Mouse (Mus musculus) midbrain, embryonic 12.5 days (tissue): Measurements from ENCODE around the gene Cds1. TPM values are rescaled to one million over a fixed set of nuclear protein-coding genes. Genes with fewer than 3 reads are reported as not detected.

Experiments used
- ATAC-seq: fragments of 200-750 bp; cut with Nextera tagmentation; 2 replicates; pipeline ENCODE4 v1.8.0; 2017; ENCODE audit warnings: low read depth, moderate TSS enrichment, moderate library complexity; ENCODE audit not compliant: low FRiP score
- H3K27ac ChIP-seq: fragments of 300-500 bp; sonication (generic); replicated peaks from 2 replicates; pipeline ENCODE4 v1.5.1; 2016; ENCODE audit warnings: mild to moderate bottlenecking
- H3K27me3 ChIP-seq: fragments of 300-500 bp; sonication (generic); 2 replicates; pipeline ENCODE4 v1.6.1; 2016; ENCODE audit warnings: mild to moderate bottlenecking
- H3K36me3 ChIP-seq: fragments of 300-500 bp; sonication (generic); 2 replicates; pipeline ENCODE4 v1.6.1; 2016
- H3K4me1 ChIP-seq: fragments of 300-500 bp; sonication (generic); 2 replicates; pipeline ENCODE4 v1.6.1; 2016
- H3K4me2 ChIP-seq: fragments of 300-500 bp; sonication (generic); replicated peaks from 2 replicates; pipeline ENCODE4 v1.6.1; 2016; ENCODE audit warnings: mild to moderate bottlenecking, moderate library complexity
- H3K4me3 ChIP-seq: fragments of 300-500 bp; sonication (generic); 2 replicates; pipeline ENCODE4 v1.5.1; 2016; ENCODE audit warnings: mild to moderate bottlenecking
- H3K9ac ChIP-seq: fragments of 300-500 bp; sonication (generic); replicated peaks from 2 replicates; pipeline ENCODE4 v1.6.1; 2016; ENCODE audit warnings: mild to moderate bottlenecking, moderate library complexity
- H3K9me3 ChIP-seq: fragments of 300-500 bp; sonication (generic); 2 replicates; pipeline ENCODE4 v1.6.1; 2016; ENCODE audit warnings: mild to moderate bottlenecking
- WGBS: fragments of 180-500 bp; shearing (Covaris S2); methylation state at CpG from one replicate; pipeline ENCODE4 v1.1.7; 2016; 5-methylcytosine and 5-hydroxymethylcytosine counted together
- polyA plus RNA-seq: library from polyadenylated mRNA; unstranded; fragments of >200 nt; fragmentation: Nextera tagmentation; extraction: Ambion mirVana; gene quantifications from 2 replicates; pipeline ENCODE4 v1.2.1, GENCODE M21; 2016

Gene Cds1
- polyA plus RNA-seq, 1 experiment from 2014 or later: 1.4 TPM

GRCm38 (mm10) chr5:101861786-101862571 is 97.0 kb downstream of the Cds1 start:
- no peak overlapping the region for H3K9ac ChIP-seq
- no peak for ATAC-seq
- H3K4me3 ChIP-seq: no peak overlapping the region
- H3K27ac ChIP-seq: no peak overlapping the region
- WGBS: 89% methylated on average over 18 of the region's 18 CpGs
- H3K4me2 ChIP-seq: no peak overlapping the region
- H3K36me3 ChIP-seq: peaks cover 93% of the 10 kb centered on the region
- H3K4me1 ChIP-seq: no peaks in the 10 kb centered on the region
- no peaks in the 10 kb centered on the region for H3K27me3 ChIP-seq
- no peaks in the 10 kb centered on the region for H3K9me3 ChIP-seq

GRCm38 (mm10) chr5:101862651-101863050 is 97.7 kb downstream of the Cds1 start:
- Histone ChIP-seq H3K4me2 (no peak overlapping the region), H3K36me3 (peaks cover 91% of the 10 kb centered on the region), H3K4me3 (no peak overlapping the region), H3K9me3 (no peaks in the 10 kb centered on the region), H3K27ac (no peak overlapping the region), H3K27me3 (no peaks in the 10 kb centered on the region), H3K9ac (no peak overlapping the region), H3K4me1 (no peaks in the 10 kb centered on the region)
- no peak for ATAC-seq
- 85% methylated on average over 8 of the region's 8 CpGs for WGBS

- Histone ChIP-seq H3K4me2 (no peak overlapping the region), H3K27ac (no peak overlapping the region), H3K36me3 (peaks cover 90% of the 10 kb centered on the region), H3K4me3 (no peak overlapping the region), H3K9ac (no peak overlapping the region), H3K4me1 (no peaks in the 10 kb centered on the region), H3K27me3 (no peaks in the 10 kb centered on the region), H3K9me3 (no peaks in the 10 kb centered on the region)
- 95% methylated on average over 6 of the region's 6 CpGs for WGBS
- ATAC-seq: no peak
Observed at GRCm38 (mm10) chr5:101863946-101864345, 99.0 kb downstream of the Cds1 start.

DNA sequence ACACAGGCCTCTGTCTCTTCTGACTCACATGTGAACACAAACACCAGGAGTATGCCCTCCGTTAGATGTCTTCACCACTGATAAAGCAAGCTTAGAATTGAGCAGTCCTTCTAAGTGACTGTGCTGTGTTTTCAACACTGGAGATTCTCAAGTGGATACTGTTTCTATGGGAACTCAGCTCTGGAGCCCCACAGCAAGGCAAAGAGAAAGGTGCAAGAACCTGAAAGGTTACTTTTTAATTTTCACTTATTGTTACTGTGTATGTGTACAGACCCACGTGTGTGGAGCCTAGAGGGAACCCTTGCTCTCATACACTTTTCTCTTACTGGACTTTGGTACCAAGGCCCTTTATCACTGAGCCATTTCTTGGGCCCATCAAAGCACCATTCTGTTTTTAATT is 101.8 kb downstream of the Cds1 start:
- 89% methylated on average over 2 of the region's 2 CpGs for WGBS
- Histone ChIP-seq H3K27ac (no peak overlapping the region), H3K27me3 (no peaks in the 10 kb centered on the region), H3K9ac (no peak overlapping the region), H3K4me3 (no peak overlapping the region), H3K36me3 (peaks cover 94% of the 10 kb centered on the region), H3K4me1 (no peaks in the 10 kb centered on the region), H3K4me2 (no peak overlapping the region), H3K9me3 (no peaks in the 10 kb centered on the region)
- no peak for ATAC-seq

Other genes with a start within 250 kb of the Cds1 start
- 6.0 and 7.8 TPM in 2 replicates for gene Nkx6-1, start 100.1 kb upstream of the Cds1 start, polyA plus RNA-seq